Mouse (Mus musculus): ENCODE data around the gene Eef1akmt3.

GRCm38 (mm10) chr10:127030336-127031296 is 10.7 kb downstream of the Eef1akmt3 start, which contains the start of gene Tsfm:
- no peak for TF ChIP-seq GATA1 (IDR thresholded peaks at IDR 0.05; ENCODE audit: low read length)
- TF ChIP-seq TAL1 (IDR thresholded peaks at IDR 0.05; ENCODE audit: low read length) = no peak
